Mouse (Mus musculus): ENCODE data around the gene Ppp1r9a. TPM values are rescaled to one million over a fixed set of nuclear protein-coding genes. Genes with fewer than 3 reads are reported as not detected.

The Ppp1r9a gene
- total RNA-seq, 2 experiments from 2014 or later: 0.38 to 4.0 TPM

DNA sequence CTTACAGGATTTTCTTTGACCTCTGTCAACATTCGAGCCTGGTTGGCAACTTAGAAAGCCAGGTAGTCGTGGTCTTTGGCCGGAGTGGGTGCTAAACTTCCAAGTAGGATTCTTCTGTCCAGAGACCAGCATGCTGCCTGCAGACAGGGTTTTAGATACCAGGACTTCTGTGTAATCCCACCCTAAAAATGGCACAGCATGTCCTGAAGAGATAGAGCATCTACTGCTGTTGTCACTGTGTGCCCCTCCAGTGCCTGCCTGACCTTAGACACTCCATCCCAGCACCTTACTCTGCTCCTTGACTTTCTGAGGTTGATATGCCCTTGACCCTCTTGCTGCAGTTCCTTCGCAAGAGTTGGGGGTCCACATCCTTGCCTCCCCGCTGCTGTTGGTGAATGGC lies 127.2 kb downstream of the Ppp1r9a start:
- ATAC-seq (replicated peaks; ENCODE audit: low FRiP score, poor library complexity, severe bottlenecking): no peak

GRCm38 (mm10) chr6:5032986-5033633 lies 130.4 kb downstream of the Ppp1r9a start:
- ATAC-seq (replicated peaks; ENCODE audit: low FRiP score, poor library complexity, severe bottlenecking): no peak

GRCm38 (mm10) chr6:5037225-5037624 lies 134.5 kb downstream of the Ppp1r9a start:
- ATAC-seq (replicated peaks; ENCODE audit: low FRiP score, poor library complexity, severe bottlenecking): no peak

DNA sequence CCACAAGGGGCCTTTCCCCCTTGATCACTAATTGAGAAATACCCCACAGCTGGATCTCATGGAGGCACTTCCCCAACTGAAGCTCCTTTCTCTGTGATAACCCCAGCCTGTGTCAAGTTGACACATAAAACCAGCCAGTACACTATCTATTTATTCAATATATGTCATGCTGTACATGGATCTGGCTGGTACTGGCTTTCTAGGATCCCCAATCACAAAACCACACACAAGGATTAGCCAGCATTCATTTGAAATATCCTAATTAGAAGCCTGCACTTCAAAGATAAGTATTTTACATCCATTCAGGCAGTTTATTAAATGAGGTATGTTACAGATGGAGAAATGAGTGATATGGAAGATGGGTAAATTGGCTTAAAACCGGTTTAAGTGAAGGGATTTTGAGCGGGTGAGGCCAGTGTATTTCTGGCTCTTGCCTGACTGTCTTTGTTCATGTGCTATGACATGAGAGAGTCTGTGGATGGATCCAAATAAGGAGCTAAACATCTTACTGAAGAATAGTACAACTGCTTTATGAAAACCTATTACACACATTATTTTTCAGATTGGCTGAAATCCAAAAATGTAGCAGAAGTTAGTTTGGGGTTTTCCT lies 135.5 kb downstream of the Ppp1r9a start:
- ATAC-seq (replicated peaks; ENCODE audit: low FRiP score, poor library complexity, severe bottlenecking): no peak

DNA sequence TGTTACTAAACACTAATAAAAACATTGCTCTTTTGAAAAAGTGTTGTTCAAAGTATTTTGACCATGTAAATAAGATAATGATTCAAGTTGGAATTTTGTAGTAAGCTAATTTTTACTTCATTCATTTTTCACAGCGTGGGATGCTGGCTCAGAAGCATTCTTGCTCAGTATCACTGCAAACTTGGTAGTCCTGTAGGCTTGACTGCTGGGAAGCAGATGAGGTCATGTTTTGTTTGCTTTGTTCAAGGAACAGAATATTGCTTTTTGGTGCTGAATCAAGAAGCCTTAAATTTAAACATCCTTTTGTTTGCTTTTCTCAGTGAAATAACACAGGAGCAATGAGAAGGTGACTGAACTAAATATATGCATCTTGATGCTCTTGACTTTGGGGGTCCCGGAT lies 136.6 kb downstream of the Ppp1r9a start:
- no peak for ATAC-seq (replicated peaks; ENCODE audit: low FRiP score, poor library complexity, severe bottlenecking)

DNA sequence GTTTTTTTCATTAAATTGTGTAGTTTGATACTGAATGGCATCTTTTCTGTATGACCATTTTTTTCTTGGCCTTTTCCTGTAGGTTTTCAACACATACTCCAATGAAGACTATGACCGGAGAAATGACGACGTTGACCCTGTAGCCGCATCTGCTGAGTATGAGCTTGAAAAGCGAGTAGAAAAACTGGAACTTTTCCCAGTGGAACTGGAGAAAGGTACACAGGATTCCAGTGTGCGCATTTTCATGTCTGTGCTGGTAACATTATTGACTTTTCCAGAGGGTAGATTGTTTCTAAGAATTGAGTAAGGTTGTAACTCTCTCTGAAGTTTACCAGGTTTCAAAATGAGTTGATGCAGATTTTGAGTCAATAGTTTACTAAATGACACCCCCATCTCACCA lies 143.1 kb downstream of the Ppp1r9a start:
- no peak for ATAC-seq (replicated peaks; ENCODE audit: low FRiP score, poor library complexity, severe bottlenecking)

DNA sequence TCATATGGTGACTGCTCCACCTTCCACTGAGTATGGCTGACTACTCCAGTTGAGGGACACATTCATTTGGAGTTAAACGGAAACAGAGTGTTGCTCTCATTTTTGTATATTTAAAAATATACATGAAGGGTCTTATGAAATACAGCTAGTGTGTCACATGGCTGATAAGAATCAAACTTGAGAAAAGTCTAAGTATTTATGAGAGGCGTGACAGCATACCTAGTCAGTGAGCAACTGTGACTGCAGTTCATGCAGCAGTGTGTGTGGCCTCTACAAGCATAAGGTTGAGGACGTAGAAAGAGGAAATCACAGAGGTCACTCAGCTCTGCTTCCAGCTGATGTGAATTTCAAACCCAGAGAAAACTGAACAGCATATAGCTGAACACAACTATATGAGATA lies 145.3 kb downstream of the Ppp1r9a start:
- no peak for ATAC-seq (replicated peaks; ENCODE audit: low FRiP score, poor library complexity, severe bottlenecking)

GRCm38 (mm10) chr6:5052309-5052708 lies 149.6 kb downstream of the Ppp1r9a start:
- ATAC-seq (replicated peaks; ENCODE audit: low FRiP score, poor library complexity, severe bottlenecking): no peak

DNA sequence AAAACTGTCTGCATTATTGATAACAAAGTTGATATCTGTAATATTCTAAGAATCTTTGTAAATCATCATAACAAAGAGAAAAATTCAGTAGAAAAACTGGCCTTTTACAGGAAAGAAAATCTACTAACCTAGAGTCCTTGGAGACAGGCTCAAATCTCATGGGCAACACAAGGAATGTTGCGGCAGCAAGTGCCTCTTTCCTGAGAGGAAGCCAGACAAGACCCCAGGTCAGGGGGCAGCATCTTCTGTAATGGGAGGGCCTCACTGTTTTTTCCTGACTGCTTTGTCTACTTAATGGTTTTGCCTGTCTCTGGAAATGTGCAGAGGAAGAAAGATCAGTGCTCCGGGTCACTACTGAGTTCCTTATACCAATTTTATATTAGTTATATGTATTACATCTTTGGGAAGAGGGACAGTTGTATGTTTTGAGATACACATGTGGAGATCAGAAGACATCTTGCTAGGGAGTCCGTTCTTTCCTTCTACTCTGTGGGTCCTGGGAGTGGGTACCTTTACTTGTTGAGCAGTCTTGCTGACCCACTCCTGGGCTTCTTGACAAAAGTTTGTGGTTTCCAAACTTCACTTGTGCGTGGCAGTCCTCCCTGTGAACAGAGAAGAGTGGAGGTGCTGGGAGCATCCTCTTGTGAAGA lies 151.9 kb downstream of the Ppp1r9a start:
- no peak for ATAC-seq (replicated peaks; ENCODE audit: low FRiP score, poor library complexity, severe bottlenecking)

- ATAC-seq (replicated peaks; ENCODE audit: low FRiP score, poor library complexity, severe bottlenecking): no peak
These were observed 172.0 kb downstream of the Ppp1r9a start for GRCm38 (mm10) chr6:5074736-5075135.

- ATAC-seq (replicated peaks; ENCODE audit: low FRiP score, poor library complexity, severe bottlenecking): no peak
These were observed 173.0 kb downstream of the Ppp1r9a start for GRCm38 (mm10) chr6:5075680-5076079.

DNA sequence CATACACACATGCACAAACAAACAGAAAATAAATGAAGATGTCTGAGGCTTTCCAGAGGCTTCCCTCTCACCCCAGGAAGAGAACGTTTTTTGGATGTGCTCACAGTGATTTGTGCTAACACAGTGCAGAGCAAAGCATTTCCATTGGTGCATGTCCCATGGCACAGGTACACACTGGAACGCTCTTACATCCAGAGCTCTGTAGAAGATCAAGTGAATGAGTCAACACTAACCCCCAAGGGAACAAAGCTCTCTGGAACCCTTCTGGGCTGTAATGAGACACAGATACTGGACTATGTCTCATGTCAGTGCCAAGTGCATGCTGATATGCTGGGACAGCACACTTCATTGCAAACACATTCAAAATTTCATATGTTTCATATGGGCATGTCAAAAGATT lies 175.3 kb downstream of the Ppp1r9a start:
- no peak for ATAC-seq (replicated peaks; ENCODE audit: low FRiP score, poor library complexity, severe bottlenecking)

DNA sequence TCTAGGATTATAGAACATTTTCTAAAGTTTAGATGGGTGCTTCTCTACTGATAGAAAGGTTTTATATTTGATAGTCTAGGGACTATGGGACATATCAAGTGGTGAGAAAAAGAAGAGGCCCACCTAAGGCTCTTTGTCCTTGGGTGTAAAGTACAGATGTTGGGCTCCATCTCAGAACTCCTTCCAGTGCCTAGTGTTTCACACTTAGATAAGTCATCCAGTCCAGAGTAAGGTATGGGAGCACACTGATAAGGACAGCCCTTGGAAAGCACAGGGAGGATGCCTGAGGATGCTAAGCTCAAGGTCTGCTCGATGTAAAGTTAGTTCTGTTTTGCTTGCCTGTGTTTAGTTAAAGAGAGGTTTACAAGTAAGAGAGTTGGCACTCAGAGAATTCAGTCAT lies 176.4 kb downstream of the Ppp1r9a start:
- ATAC-seq (replicated peaks; ENCODE audit: low FRiP score, poor library complexity, severe bottlenecking): peak; percentile 55; the same call in 1 of the 2 replicates

- ATAC-seq (replicated peaks; ENCODE audit: low FRiP score, poor library complexity, severe bottlenecking): no peak
These were observed 177.4 kb downstream of the Ppp1r9a start for GRCm38 (mm10) chr6:5080094-5080493.

- no peak for ATAC-seq (replicated peaks; ENCODE audit: low FRiP score, poor library complexity, severe bottlenecking)
These were observed 177.8 kb downstream of the Ppp1r9a start for GRCm38 (mm10) chr6:5080496-5080895.

GRCm38 (mm10) chr6:5081099-5081498 lies 178.4 kb downstream of the Ppp1r9a start:
- no peak for ATAC-seq (replicated peaks; ENCODE audit: low FRiP score, poor library complexity, severe bottlenecking)

- no peak for ATAC-seq (replicated peaks; ENCODE audit: low FRiP score, poor library complexity, severe bottlenecking)
These were observed 179.4 kb downstream of the Ppp1r9a start for GRCm38 (mm10) chr6:5082144-5082543.

DNA sequence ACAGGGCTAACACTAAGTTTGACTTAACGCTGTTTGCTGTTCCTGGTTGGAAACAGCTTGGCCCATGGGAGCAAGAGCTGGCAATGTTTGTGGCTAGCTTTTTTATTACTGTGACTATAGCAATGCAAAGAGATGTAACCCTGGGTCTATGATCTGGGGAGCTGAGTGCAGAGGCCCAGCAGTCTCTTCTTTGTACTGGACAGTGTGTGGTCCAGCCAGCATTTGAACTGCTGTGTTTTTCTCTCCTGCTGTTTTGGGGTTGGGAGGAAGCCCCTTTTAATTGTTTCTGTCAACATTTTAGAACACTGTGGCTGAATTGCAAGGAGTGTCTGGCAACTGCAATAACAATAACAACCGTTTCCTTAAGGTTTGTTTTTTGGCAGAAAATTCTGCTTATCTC lies 180.0 kb downstream of the Ppp1r9a start:
- ATAC-seq (replicated peaks; ENCODE audit: low FRiP score, poor library complexity, severe bottlenecking): no peak

GRCm38 (mm10) chr6:5083957-5084356 lies 181.2 kb downstream of the Ppp1r9a start:
- ATAC-seq (replicated peaks; ENCODE audit: low FRiP score, poor library complexity, severe bottlenecking): no peak

GRCm38 (mm10) chr6:5091873-5092272 lies 189.2 kb downstream of the Ppp1r9a start:
- no peak for ATAC-seq (replicated peaks; ENCODE audit: low FRiP score, poor library complexity, severe bottlenecking)

DNA sequence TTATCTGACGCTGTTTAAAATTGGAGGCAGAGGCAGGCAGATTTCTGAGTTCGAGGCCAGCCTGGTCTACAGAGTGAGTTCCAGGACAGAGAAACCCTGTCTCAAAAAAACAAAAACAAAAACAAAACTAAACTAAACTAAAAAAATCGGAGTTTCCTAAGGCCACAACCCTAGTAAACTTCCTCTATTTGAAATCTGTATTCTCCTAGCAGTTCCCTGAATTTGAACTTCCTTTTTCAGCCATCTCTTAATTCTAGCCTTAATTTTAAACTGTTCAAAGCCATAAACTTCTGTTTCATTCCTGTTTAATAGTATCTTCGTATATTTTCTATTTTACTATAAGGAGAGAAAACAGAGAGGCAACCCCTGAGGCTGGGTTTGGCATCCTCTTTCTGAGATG lies 190.1 kb downstream of the Ppp1r9a start:
- ATAC-seq (replicated peaks; ENCODE audit: low FRiP score, poor library complexity, severe bottlenecking): no peak

All from erythroblast, adult 5-6 weeks (primary cell).